Mouse (Mus musculus): ENCODE measurements around the gene Pbx2. TPM values are rescaled to one million over a fixed set of nuclear protein-coding genes. Genes with fewer than 3 reads are reported as not detected.
"Not testable (repeated sequence)": the region's sequence is repeated elsewhere in the genome, so short reads cannot be mapped to it uniquely, and the experiment has no call there.

Gene Pbx2
- 13.0 and 13.2 TPM in 2 replicates for polyA plus RNA-seq (2016; fragmentation: Nextera tagmentation; extraction: Ambion mirVana)

GRCm38 (mm10) chr17:34591029-34591993, at the start of gene Pbx2:
TSS of gene Pbx2 (plus strand) at chr17:34591266.
- Histone ChIP-seq H3K27ac (ENCODE audit: poor library complexity, severe bottlenecking) (peak within 1 kb of the TSS; percentile 97), H3K4me3 (peak within 1 kb of the TSS; percentile 83), H3K9me3 (replicated peaks) (no peaks in the 10 kb centered on the region), H3K9ac (peak within 1 kb of the TSS; percentile 98), H3K36me3 (peaks cover 27% of the 10 kb centered on the region), H3K4me1 (replicated peaks) (peaks cover 68% of the 10 kb centered on the region), H3K27me3 (replicated peaks) (no peaks in the 10 kb centered on the region), H3K4me2 (peak within 1 kb of the TSS; percentile 76)
- ATAC-seq (ENCODE audit: insufficient number of reproducible peaks, low FRiP score): peak; percentile 3; the same call in 1 of the 2 replicates
- WGBS: 5% methylated on average over 21 of the region's 21 CpGs

- not testable (repeated sequence) for H3K27me3 ChIP-seq (replicated peaks); H3K36me3 ChIP-seq; H3K9ac ChIP-seq; H3K4me3 ChIP-seq; ATAC-seq (ENCODE audit: insufficient number of reproducible peaks, low FRiP score); H3K4me1 ChIP-seq (replicated peaks); H3K27ac ChIP-seq (ENCODE audit: poor library complexity, severe bottlenecking); H3K9me3 ChIP-seq (replicated peaks); H3K4me2 ChIP-seq
- WGBS: 87% methylated on average over 13 of the region's 13 CpGs
These were observed 47.5 kb upstream of the Pbx2 start for GRCm38 (mm10) chr17:34543567-34543966.

- Histone ChIP-seq H3K36me3 (no peaks in the 10 kb centered on the region), H3K9ac (no peak overlapping the region), H3K27me3 (replicated peaks) (no peaks in the 10 kb centered on the region; the same call in 1 of the 2 replicates), H3K4me3 (no peak overlapping the region), H3K27ac (ENCODE audit: poor library complexity, severe bottlenecking) (no peak overlapping the region), H3K4me1 (replicated peaks) (no peaks in the 10 kb centered on the region), H3K4me2 (no peak overlapping the region), H3K9me3 (replicated peaks) (no peaks in the 10 kb centered on the region)
- ATAC-seq (ENCODE audit: insufficient number of reproducible peaks, low FRiP score): no peak
- WGBS: 83% methylated on average over 1 of the region's 1 CpGs
These were observed 44.3 kb upstream of the Pbx2 start for GRCm38 (mm10) chr17:34546797-34547196.

GRCm38 (mm10) chr17:34547601-34548000, 43.5 kb upstream of the Pbx2 start:
- H3K4me2 ChIP-seq: no peak overlapping the region
- no peak overlapping the region for H3K4me3 ChIP-seq
- no peaks in the 10 kb centered on the region for H3K4me1 ChIP-seq (replicated peaks)
- H3K27me3 ChIP-seq (replicated peaks): no peaks in the 10 kb centered on the region
- no peak overlapping the region for H3K27ac ChIP-seq (ENCODE audit: poor library complexity, severe bottlenecking)
- no peaks in the 10 kb centered on the region for H3K9me3 ChIP-seq (replicated peaks)
- 85% methylated on average over 4 of the region's 4 CpGs for WGBS
- no peaks in the 10 kb centered on the region for H3K36me3 ChIP-seq
- no peak overlapping the region for H3K9ac ChIP-seq
- no peak for ATAC-seq (ENCODE audit: insufficient number of reproducible peaks, low FRiP score)

GRCm38 (mm10) chr17:34549156-34549555, 41.9 kb upstream of the Pbx2 start:
- H3K4me1 ChIP-seq (replicated peaks): no peaks in the 10 kb centered on the region
- H3K36me3 ChIP-seq: no peaks in the 10 kb centered on the region
- WGBS: 78% methylated on average over 3 of the region's 3 CpGs
- no peaks in the 10 kb centered on the region for H3K9me3 ChIP-seq (replicated peaks)
- no peak overlapping the region for H3K4me3 ChIP-seq
- no peaks in the 10 kb centered on the region for H3K27me3 ChIP-seq (replicated peaks)
- no peak overlapping the region for H3K4me2 ChIP-seq
- no peak overlapping the region for H3K9ac ChIP-seq
- no peak for ATAC-seq (ENCODE audit: insufficient number of reproducible peaks, low FRiP score)
- H3K27ac ChIP-seq (ENCODE audit: poor library complexity, severe bottlenecking): no peak overlapping the region

- H3K27me3 ChIP-seq (replicated peaks): no peaks in the 10 kb centered on the region
- H3K36me3 ChIP-seq: no peaks in the 10 kb centered on the region
- no peak for ATAC-seq (ENCODE audit: insufficient number of reproducible peaks, low FRiP score)
- H3K9ac ChIP-seq: no peak overlapping the region
- no peak overlapping the region for H3K27ac ChIP-seq (ENCODE audit: poor library complexity, severe bottlenecking)
- H3K4me1 ChIP-seq (replicated peaks): no peaks in the 10 kb centered on the region
- no peaks in the 10 kb centered on the region for H3K9me3 ChIP-seq (replicated peaks)
- H3K4me3 ChIP-seq: no peak overlapping the region
- 65% methylated on average over 2 of the region's 2 CpGs for WGBS
- H3K4me2 ChIP-seq: no peak overlapping the region
These were observed 41.2 kb upstream of the Pbx2 start for GRCm38 (mm10) chr17:34549843-34550242.

- H3K4me1 ChIP-seq (replicated peaks): no peaks in the 10 kb centered on the region
- H3K9ac ChIP-seq: no peak overlapping the region
- H3K9me3 ChIP-seq (replicated peaks): no peaks in the 10 kb centered on the region
- no peak overlapping the region for H3K27ac ChIP-seq (ENCODE audit: poor library complexity, severe bottlenecking)
- no peaks in the 10 kb centered on the region for H3K36me3 ChIP-seq
- ATAC-seq (ENCODE audit: insufficient number of reproducible peaks, low FRiP score): peak; percentile 61; the same call in 1 of the 2 replicates
- no peaks in the 10 kb centered on the region for H3K27me3 ChIP-seq (replicated peaks)
- no peak overlapping the region for H3K4me3 ChIP-seq
- no peak overlapping the region for H3K4me2 ChIP-seq
- 24% methylated on average over 5 of the region's 5 CpGs for WGBS
These were observed 35.6 kb upstream of the Pbx2 start for GRCm38 (mm10) chr17:34555483-34555882.

GRCm38 (mm10) chr17:34556406-34556805, 34.7 kb upstream of the Pbx2 start:
- no peaks in the 10 kb centered on the region for H3K4me1 ChIP-seq (replicated peaks)
- H3K27ac ChIP-seq (ENCODE audit: poor library complexity, severe bottlenecking): no peak overlapping the region
- no peak overlapping the region for H3K4me2 ChIP-seq
- 65% methylated on average over 8 of the region's 8 CpGs for WGBS
- no peak overlapping the region for H3K4me3 ChIP-seq
- no peaks in the 10 kb centered on the region for H3K27me3 ChIP-seq (replicated peaks)
- H3K9ac ChIP-seq: no peak overlapping the region
- ATAC-seq (ENCODE audit: insufficient number of reproducible peaks, low FRiP score): no peak
- no peaks in the 10 kb centered on the region for H3K9me3 ChIP-seq (replicated peaks)
- H3K36me3 ChIP-seq: no peaks in the 10 kb centered on the region

GRCm38 (mm10) chr17:34557411-34557810, 33.7 kb upstream of the Pbx2 start:
- Histone ChIP-seq H3K27ac (ENCODE audit: poor library complexity, severe bottlenecking) (no peak overlapping the region), H3K9me3 (replicated peaks) (no peaks in the 10 kb centered on the region), H3K36me3 (no peaks in the 10 kb centered on the region), H3K4me2 (no peak overlapping the region), H3K4me1 (replicated peaks) (no peaks in the 10 kb centered on the region), H3K9ac (no peak overlapping the region), H3K4me3 (no peak overlapping the region), H3K27me3 (replicated peaks) (no peaks in the 10 kb centered on the region)
- 71% methylated on average over 11 of the region's 11 CpGs for WGBS
- no peak for ATAC-seq (ENCODE audit: insufficient number of reproducible peaks, low FRiP score)

GRCm38 (mm10) chr17:34559116-34559515, 31.9 kb upstream of the Pbx2 start:
- peaks cover 4% of the 10 kb centered on the region for H3K4me1 ChIP-seq (replicated peaks)

GRCm38 (mm10) chr17:34559895-34560294, 31.2 kb upstream of the Pbx2 start:
- Histone ChIP-seq H3K4me2 (no peak overlapping the region), H3K9ac (no peak overlapping the region), H3K27me3 (replicated peaks) (no peaks in the 10 kb centered on the region), H3K4me1 (replicated peaks) (peaks cover 11% of the 10 kb centered on the region), H3K9me3 (replicated peaks) (no peaks in the 10 kb centered on the region), H3K27ac (ENCODE audit: poor library complexity, severe bottlenecking) (no peak overlapping the region), H3K4me3 (no peak overlapping the region), H3K36me3 (no peaks in the 10 kb centered on the region)
- 16% methylated on average over 15 of the region's 15 CpGs for WGBS
- ATAC-seq (ENCODE audit: insufficient number of reproducible peaks, low FRiP score): no peak

More at GRCm38 (mm10) chr17:34559116-34559515, 31.9 kb upstream of the Pbx2 start:
- ATAC-seq (ENCODE audit: insufficient number of reproducible peaks, low FRiP score): no peak
- H3K27ac ChIP-seq (ENCODE audit: poor library complexity, severe bottlenecking): no peak overlapping the region
- 79% methylated on average over 7 of the region's 7 CpGs for WGBS
- no peak overlapping the region for H3K4me3 ChIP-seq
- H3K4me2 ChIP-seq: no peak overlapping the region
- H3K9me3 ChIP-seq (replicated peaks): no peaks in the 10 kb centered on the region
- no peaks in the 10 kb centered on the region for H3K36me3 ChIP-seq
- no peaks in the 10 kb centered on the region for H3K27me3 ChIP-seq (replicated peaks)
- no peak overlapping the region for H3K9ac ChIP-seq

Measured in heart, embryonic 12.5 days (tissue).